Mouse (Mus musculus) lung, adult 18-20 months (tissue): Measurements from ENCODE around the gene Lce6a.

Experiments
- DNase-seq, 2 experiments: peaks; one replicate each; pipeline ENCODE4 v3.0.0; 2022; ENCODE audit warnings: mixed read lengths in 2 of 2

The Lce6a gene

DNA sequence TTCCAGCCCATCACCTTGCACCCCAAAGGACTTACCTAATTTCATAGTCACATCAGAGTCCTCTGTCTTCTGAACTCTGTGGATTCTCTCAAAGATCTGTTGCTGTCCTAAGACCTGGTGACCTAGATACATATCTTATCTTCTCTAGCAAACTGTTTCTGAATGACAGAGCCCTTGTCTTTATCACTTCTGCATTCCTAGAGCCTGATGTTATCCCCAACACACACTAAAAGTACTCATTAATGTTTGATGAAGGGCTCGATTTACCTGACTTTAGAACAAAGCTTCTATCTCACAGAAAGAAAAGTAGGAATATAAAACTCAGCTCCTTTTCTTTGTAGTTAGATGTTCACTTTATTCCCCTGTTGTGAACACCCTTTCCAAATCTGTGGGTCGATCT lies at the start of gene Lce6a:
Lce6a (minus strand) TSS at position 101 of the 400 bp plus-strand sequence.
- no peak for DNase-seq

DNA sequence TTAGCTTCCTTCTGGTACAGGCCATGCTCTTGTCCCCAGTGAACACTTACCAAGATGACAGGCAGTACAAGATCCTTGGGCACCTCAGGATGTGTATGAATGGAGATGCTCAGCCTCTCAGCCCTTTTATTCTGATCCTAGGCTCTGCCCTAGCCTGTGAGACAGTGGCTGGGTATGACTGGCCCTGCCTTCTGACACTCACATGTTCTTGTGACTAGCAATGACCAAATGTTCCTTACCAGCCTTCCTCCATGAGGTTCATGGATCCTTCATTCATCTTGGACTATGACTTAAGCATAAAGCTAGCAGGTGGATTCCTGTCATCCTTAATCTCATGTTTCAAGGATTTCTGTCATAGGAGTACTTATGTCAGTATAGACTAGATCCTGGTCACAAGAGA lies 48.8 kb upstream of the Lce6a start, which contains the start of gene Lce1a2:
Lce1a2 (minus strand) TSS at position 101 of the 400 bp plus-strand sequence.
- no peak for DNase-seq

DNA sequence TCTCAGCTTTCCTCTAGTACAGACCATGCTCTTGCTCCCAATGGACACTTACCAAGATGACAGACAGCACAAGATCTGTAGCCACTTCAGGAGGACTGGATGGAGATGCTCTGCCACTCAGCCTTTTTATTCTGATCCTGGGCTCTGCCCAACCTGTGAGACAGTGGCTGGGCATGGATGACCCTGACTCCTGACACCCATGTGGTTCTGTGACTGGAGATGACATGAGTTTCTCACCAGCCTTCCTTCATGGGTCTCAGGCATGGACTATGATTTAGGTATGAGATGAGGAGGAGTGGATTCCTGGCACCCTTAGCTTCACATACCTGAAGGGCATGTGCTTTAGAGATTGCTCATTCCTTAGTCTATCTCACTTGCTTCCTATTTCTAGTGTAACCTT lies 35.4 kb upstream of the Lce6a start, which contains the start of gene Lce1b:
Lce1b (minus strand) TSS at position 101 of the 400 bp plus-strand sequence.
- no peak for DNase-seq

DNA sequence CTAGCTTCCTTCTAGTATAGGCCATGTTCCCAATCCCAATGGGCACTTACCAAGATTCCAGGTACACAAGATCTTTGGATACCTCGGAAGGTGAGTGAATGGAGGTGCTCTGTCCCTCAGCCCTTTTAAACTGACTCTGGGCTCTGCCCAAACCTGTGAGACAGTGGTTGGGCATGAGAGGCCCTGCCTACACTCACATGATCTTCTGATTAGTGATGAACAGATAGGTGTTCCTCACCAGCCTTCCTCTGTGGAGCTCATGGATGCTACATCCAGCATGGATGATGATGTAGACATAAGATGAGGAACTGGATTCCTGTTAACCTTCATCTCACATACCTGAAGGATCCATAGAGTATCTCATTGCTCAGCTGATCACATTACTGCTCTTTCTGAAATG lies 26.7 kb upstream of the Lce6a start, which contains the start of gene Lce1a1:
Lce1a1 (minus strand) TSS at position 101 of the 400 bp plus-strand sequence.
- DNase-seq, result no peak

DNA sequence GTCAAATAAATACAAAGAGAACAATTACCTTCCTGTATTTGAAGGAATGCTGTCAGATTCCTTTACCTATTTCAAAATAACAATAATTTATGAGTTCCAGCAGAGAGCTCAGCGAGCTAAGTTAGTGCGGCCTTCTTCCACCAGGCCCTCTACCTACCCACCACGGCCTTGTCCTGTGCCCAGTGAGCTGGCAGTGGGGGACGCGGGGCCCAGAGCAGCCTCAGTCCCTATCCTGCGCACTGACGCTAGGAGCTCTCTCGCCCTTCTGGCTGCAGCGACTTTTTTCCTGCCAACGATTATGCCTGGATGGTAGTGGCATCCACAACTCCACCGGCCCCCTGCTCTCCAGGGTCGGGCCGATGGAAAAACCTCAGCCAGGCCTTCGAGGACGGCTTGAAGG lies 18.4 kb upstream of the Lce6a start:
- no peak for DNase-seq

DNA sequence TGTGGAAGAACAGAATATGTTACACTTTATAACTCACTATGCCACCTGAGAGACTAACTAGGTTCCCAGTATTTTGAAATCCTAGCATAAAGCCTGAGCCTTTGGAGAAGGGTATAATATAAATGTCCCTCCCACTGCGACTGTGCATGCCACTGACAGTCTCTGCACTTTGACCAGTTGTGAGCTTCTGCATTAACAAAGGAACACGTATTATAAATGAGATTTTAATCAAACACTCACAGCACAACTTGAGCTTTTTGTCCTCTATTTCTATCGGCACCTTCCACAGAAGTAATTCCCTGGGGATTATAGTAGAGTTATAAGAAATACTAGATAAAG lies 17.2 kb upstream of the Lce6a start:
- no peak for DNase-seq

DNA sequence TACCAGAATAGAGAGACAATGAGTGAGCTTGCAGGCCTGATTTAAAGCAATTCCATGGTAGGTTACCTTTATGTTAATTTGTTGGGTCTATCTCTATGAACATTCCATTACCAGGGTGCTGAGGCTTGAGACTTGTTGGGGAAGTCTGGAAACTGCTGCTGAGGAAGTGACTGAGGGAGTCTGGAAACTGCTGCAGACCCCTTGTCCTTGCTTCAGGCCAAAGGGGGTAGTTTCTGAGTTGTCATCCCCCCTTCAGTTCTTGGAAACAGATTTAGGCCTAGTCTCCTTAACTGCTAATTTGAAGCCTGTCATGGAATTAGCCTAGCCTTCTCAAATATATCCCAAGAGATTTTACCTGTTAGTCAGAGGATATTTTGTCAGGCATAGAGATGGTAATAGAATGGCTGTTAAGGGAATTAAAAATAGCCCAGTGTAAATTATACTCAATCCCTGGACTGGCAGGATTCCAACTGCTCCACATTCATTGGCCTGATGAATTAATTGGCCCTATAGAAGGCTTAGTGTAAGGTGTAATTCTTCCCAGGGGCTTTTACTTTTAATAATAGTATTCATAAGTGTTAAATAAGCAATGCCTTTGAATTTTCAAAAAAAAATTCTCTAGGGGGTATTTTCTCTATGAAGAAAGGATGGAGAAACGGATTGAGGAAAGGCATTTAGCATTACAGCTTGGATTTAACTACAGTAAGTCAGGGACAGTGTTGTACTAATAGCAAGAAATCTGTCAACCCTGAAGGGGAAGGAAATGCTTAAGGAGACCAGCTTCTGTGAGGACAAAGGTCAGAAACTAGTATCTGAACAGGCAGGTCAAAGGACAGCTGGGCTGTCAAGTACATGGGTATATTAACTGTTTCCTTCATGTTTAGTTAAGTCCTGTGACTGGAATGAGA lies 16.5 kb upstream of the Lce6a start:
- DNase-seq, result no peak

- DNase-seq, result no peak
Observed at GRCm38 (mm10) chr3:92609804-92610203, 11.7 kb downstream of the Lce6a start.

- DNase-seq, result no peak
Observed at GRCm38 (mm10) chr3:92607392-92607791, 14.1 kb downstream of the Lce6a start, which contains the start of gene 2210017I01Rik. 2210017I01Rik (minus strand) TSS chr3:92607492.

GRCm38 (mm10) chr3:92602169-92602568 lies 19.3 kb downstream of the Lce6a start:
- DNase-seq, result no peak

- no peak for DNase-seq
Observed at GRCm38 (mm10) chr3:92600456-92600855, 21.0 kb downstream of the Lce6a start.

DNA sequence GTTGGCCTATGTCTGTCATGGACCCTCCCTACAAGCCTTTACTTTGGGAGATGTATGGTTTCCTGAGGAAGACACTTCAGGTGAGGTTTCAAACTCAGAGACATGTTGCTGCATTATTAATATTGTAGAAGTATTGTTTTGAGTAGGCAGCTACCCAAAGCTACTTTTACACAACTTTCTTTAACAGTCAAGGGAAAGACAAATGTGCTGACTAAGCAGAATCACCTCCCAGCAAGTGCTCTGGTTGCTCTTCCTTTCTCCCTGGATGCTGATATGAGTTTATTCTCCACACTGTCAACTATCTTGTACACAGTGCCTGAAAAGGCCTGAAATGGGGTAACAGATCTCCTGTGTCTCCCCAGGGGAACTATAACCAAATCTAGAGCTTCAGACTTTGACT lies 21.5 kb downstream of the Lce6a start:
- no peak for DNase-seq

GRCm38 (mm10) chr3:92598429-92598828 lies 23.0 kb downstream of the Lce6a start:
- DNase-seq, result no peak

- no peak for DNase-seq
Observed at GRCm38 (mm10) chr3:92588858-92589257, 32.6 kb downstream of the Lce6a start, which contains the start of gene Smcp. Smcp (minus strand) TSS chr3:92588997.

- no peak for DNase-seq
Observed at GRCm38 (mm10) chr3:92587190-92587589, 34.3 kb downstream of the Lce6a start.

- DNase-seq, result no peak
Observed at GRCm38 (mm10) chr3:92585055-92585454, 36.4 kb downstream of the Lce6a start.

- no peak for DNase-seq
Observed at GRCm38 (mm10) chr3:92583164-92583826, 38.2 kb downstream of the Lce6a start.

- DNase-seq, result no peak
Observed at GRCm38 (mm10) chr3:92579508-92579907, 42.0 kb downstream of the Lce6a start.

- no peak for DNase-seq
Observed at GRCm38 (mm10) chr3:92578652-92579413, 42.6 kb downstream of the Lce6a start.

GRCm38 (mm10) chr3:92573449-92574041 lies 47.9 kb downstream of the Lce6a start, which contains the start of gene Ivl:
Ivl (minus strand) TSS chr3:92573735.
- DNase-seq, result no peak

DNA sequence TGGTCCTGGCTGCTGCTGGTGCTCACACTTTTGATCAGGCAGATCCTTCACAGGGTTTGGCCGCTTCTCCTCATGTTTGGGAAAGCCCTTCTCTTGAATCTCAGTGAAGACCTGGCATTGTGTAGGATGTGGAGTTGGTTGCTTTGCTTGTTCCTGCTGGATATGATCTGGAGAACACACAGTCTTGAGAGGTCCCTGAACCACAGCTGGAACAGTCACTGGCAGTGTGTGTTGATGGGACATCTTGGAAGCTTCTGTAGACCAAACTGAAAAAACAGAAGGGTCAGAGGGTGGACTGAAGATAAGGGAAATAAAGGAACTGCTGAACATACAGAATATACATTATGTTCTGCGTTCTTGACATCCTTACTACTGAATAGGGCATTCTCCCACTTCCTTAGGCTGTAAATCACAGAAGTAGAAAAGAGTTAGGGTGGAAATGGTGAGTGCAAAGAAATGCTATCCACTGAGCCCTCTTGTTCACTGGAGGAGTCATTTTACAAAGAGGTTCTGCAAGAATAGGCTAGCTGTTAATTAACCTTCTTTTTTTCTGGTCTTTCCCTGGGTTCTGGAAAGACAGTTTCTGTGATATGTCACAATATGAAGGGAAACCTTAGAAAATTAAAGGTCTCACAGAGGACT lies 48.8 kb downstream of the Lce6a start:
- DNase-seq, result no peak
